Mouse (Mus musculus): Measurements from ENCODE around the gene Adh4.

DNA sequence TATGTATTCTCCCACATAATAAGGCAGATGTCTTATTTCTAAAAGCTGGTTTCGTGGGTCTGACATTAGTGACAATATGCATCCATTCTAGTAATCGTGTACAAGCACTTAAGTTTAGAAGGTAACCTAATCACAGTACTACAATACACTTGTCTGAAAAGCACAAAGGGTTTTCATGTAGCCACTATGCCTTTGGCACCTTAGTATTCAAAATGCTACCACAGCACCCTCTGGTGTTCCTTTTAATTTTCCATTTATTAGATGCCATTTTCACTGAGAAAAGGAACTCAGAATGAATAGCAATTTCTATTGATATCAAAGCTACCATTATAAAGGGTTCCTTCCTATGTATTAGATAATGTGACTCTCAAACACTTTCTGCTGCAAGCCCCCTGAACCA is 16.6 kb downstream of the Adh4 start:
- TF ChIP-seq CTCF (IDR thresholded peaks at IDR 0.05; ENCODE audit: borderline replicate concordance, control insufficient read depth, extremely low read depth, insufficient read depth, low read length, poor library complexity) (no peak), POLR2A (IDR thresholded peaks at IDR 0.05; ENCODE audit: control insufficient read depth, extremely low read depth, insufficient read depth, low read length, poor library complexity) (no peak)

All from thymus, adult 2 months (tissue).